Mouse (Mus musculus): Measurements from ENCODE around the gene Rnf144a.

Gene Rnf144a

GRCm38 (mm10) chr12:26408707-26409106 is 6.3 kb downstream of the Rnf144a start:
- peak; percentile 22 to 52 for DNase-seq

- peak in 1 of 2 experiments; percentile 73 for DNase-seq
Measured at GRCm38 (mm10) chr12:26404781-26405702, 10.0 kb downstream of the Rnf144a start.

GRCm38 (mm10) chr12:26403372-26404125 is 11.5 kb downstream of the Rnf144a start:
- peak; percentile 57 to 73 for DNase-seq

- no peak for DNase-seq
Measured at GRCm38 (mm10) chr12:26401696-26402470, 13.2 kb downstream of the Rnf144a start.

- DNase-seq: no peak
Measured at GRCm38 (mm10) chr12:26401254-26401653, 13.8 kb downstream of the Rnf144a start.

- DNase-seq: no peak
Measured at GRCm38 (mm10) chr12:26400762-26401161, 14.3 kb downstream of the Rnf144a start.

- DNase-seq: no peak
Measured at GRCm38 (mm10) chr12:26399391-26399790, 15.7 kb downstream of the Rnf144a start.

GRCm38 (mm10) chr12:26398597-26398996 is 16.5 kb downstream of the Rnf144a start:
- DNase-seq: peak; percentile 59 to 67

- no peak for DNase-seq
Measured at GRCm38 (mm10) chr12:26394485-26395470, 20.3 kb downstream of the Rnf144a start.

GRCm38 (mm10) chr12:26393291-26393690 is 21.8 kb downstream of the Rnf144a start:
- no peak for DNase-seq

- no peak for DNase-seq
Measured at GRCm38 (mm10) chr12:26391162-26391561, 23.9 kb downstream of the Rnf144a start.

GRCm38 (mm10) chr12:26387523-26387922 is 27.5 kb downstream of the Rnf144a start:
- DNase-seq: no peak

GRCm38 (mm10) chr12:26386947-26387346 is 28.1 kb downstream of the Rnf144a start:
- peak in 1 of 2 experiments; percentile 42 for DNase-seq

- DNase-seq: peak in 1 of 2 experiments; percentile 57
Measured at GRCm38 (mm10) chr12:26386189-26386588, 28.9 kb downstream of the Rnf144a start.

GRCm38 (mm10) chr12:26385735-26386134 is 29.3 kb downstream of the Rnf144a start:
- no peak for DNase-seq

- DNase-seq: no peak
Measured at GRCm38 (mm10) chr12:26381730-26382129, 33.3 kb downstream of the Rnf144a start.

GRCm38 (mm10) chr12:26379797-26380196 is 35.3 kb downstream of the Rnf144a start:
- no peak for DNase-seq

- no peak for DNase-seq
Measured at GRCm38 (mm10) chr12:26377691-26378090, 37.4 kb downstream of the Rnf144a start.

GRCm38 (mm10) chr12:26376541-26377323 is 38.3 kb downstream of the Rnf144a start:
- DNase-seq: no peak

GRCm38 (mm10) chr12:26373721-26374120 is 41.3 kb downstream of the Rnf144a start:
- no peak for DNase-seq

GRCm38 (mm10) chr12:26370004-26370403 is 45.0 kb downstream of the Rnf144a start:
- no peak for DNase-seq
